Mouse (Mus musculus) ES-Bruce4 (cell line): ENCODE data around the gene Pde4d. TPM values are rescaled to one million over a fixed set of nuclear protein-coding genes. Genes with fewer than 3 reads are reported as not detected.
A peak's percentile ranks its signal among the peaks of the same experiment; 100 is the strongest.

Experiments used
- H3K27ac ChIP-seq: 2 replicates; pipeline ENCODE4 v1.5.1; 2012; ENCODE audit warnings: low read length, inconsistent platforms; ENCODE audit not compliant: insufficient read depth
- H3K27me3 ChIP-seq: 2 replicates; pipeline ENCODE4 v1.6.1; 2012; ENCODE audit warnings: mild to moderate bottlenecking, low read length, inconsistent platforms; ENCODE audit not compliant: control insufficient read depth, poor library complexity, insufficient read depth, severe bottlenecking
- H3K36me3 ChIP-seq: 2 replicates; pipeline ENCODE4 v1.6.1; 2012; ENCODE audit warnings: inconsistent platforms, mild to moderate bottlenecking, low read length, moderate library complexity; ENCODE audit not compliant: control insufficient read depth, poor library complexity, insufficient read depth, severe bottlenecking
- H3K4me1 ChIP-seq: one replicate; pipeline ENCODE4 v1.8.1; 2011; ENCODE audit warnings: low read length; ENCODE audit not compliant: control insufficient read depth, insufficient read depth
- H3K4me3 ChIP-seq: 2 replicates; pipeline ENCODE4 v1.5.1; 2011; ENCODE audit warnings: low read depth, mild to moderate bottlenecking, low read length
- H3K9ac ChIP-seq: 2 replicates; pipeline ENCODE4 v1.6.1; 2012; ENCODE audit warnings: low read depth, mild to moderate bottlenecking, inconsistent platforms; ENCODE audit not compliant: poor library complexity, severe bottlenecking
- H3K9me3 ChIP-seq: replicated peaks from 2 replicates; pipeline ENCODE4 v1.6.1; 2012; ENCODE audit warnings: mild to moderate bottlenecking, low read length, inconsistent platforms; ENCODE audit not compliant: control insufficient read depth, poor library complexity, insufficient read depth, severe bottlenecking
- CTCF ChIP-seq: IDR thresholded peaks from one replicate; pipeline ENCODE4 v1.8.1; 2011; ENCODE audit warnings: low read depth, low read length
- EP300 ChIP-seq: IDR thresholded peaks from 2 replicates; pipeline ENCODE4 v1.6.1; 2011; ENCODE audit warnings: low read depth, low read length; ENCODE audit not compliant: insufficient read depth
- POLR2A ChIP-seq: IDR thresholded peaks from one replicate; pipeline ENCODE4 v1.8.1; 2011; ENCODE audit warnings: low read length; ENCODE audit not compliant: insufficient read depth
- polyA plus RNA-seq: library from polyadenylated mRNA; stranded (reverse); fragments of >200 nt; gene quantifications from 2 replicates; pipeline ENCODE4 v1.2.4, GENCODE M21; 2011; ENCODE audit warnings: low read depth; ENCODE audit not compliant: missing spikeins, insufficient read depth, insufficient read length

The Pde4d gene
- polyA plus RNA-seq, 1 experiment: 5.0 TPM

DNA sequence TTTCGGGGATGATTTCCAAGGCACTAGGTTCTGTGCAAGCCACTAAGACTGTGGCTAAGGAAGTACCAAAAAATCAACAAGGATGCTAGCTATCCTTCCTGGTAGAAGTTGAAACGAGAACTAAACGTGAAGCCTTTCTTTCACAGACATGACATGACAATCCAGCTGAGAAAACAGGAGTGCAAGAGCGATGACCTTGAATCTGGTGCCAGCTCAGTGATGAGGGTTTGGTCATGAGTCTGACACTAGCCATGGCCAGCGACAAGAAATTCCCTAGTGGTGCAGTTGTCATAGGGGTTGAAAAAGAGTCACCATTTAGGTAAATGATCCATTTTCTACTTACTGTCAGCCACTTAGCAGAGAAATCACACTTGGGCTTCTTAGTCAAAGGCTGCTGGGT lies 1466.2 kb downstream of the Pde4d start:
- Histone ChIP-seq H3K9ac (no peak overlapping the region), H3K4me1 (peaks cover 2% of the 10 kb centered on the region), H3K36me3 (no peaks in the 10 kb centered on the region), H3K27me3 (no peaks in the 10 kb centered on the region), H3K4me3 (no peak overlapping the region), H3K27ac (no peak overlapping the region), H3K9me3 (no peaks in the 10 kb centered on the region)
- TF ChIP-seq EP300: no peak
- TF ChIP-seq CTCF: no peak
- no peak for TF ChIP-seq POLR2A

DNA sequence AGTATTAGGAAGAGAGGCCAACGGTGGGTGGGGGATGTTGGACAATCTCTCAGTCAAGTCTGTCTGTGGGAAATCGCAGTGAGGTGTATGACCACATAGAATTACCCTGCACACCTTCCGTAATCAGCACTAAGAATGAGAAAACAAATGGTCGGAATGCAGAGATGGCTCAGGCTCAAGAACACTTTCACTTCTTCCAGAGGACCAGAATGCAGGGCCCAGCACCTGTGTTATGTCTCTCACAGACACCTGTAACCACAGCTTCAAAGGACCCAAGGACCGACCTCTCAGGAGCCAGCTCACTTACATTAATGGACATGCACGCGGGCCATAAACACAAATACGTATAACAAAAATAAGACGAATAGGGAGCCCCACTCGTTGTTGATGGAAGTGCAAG lies 1467.8 kb downstream of the Pde4d start:
- H3K4me1 ChIP-seq: peaks cover 2% of the 10 kb centered on the region
- H3K4me3 ChIP-seq: no peak overlapping the region
- H3K9ac ChIP-seq: no peak overlapping the region
- no peak for TF ChIP-seq EP300
- no peak for TF ChIP-seq CTCF
- no peak for TF ChIP-seq POLR2A
- H3K36me3 ChIP-seq: no peaks in the 10 kb centered on the region
- H3K9me3 ChIP-seq: no peaks in the 10 kb centered on the region
- no peak overlapping the region for H3K27ac ChIP-seq
- no peaks in the 10 kb centered on the region for H3K27me3 ChIP-seq

DNA sequence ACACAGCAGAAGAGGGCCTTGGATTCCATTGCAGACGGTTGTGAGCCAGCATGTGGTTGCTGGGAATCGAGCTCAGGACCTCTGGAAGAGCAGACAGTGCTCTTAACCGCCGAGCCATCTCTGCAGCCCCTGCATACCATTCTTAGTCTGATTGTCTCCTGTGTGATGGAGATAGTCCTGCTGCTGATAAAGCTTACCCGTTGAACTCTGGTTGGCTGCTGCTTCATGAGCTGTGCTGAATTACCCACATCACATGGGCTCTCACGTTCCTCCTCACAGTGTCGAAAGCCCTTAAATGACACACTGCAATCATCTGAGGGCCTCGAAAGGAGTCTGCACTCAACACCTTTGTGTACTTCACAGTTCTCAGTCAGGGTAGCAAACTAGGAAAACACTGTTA lies 1468.9 kb downstream of the Pde4d start:
- TF ChIP-seq EP300 (0 out of 2 replicates have a peak, but pooled peaks have one; percentile 54), POLR2A (no peak), CTCF (no peak)

GRCm38 (mm10) chr13:109920256-109920655 lies 1470.5 kb downstream of the Pde4d start:
- H3K9ac ChIP-seq: no peak overlapping the region
- no peaks in the 10 kb centered on the region for H3K4me1 ChIP-seq
- H3K9me3 ChIP-seq: no peaks in the 10 kb centered on the region
- TF ChIP-seq POLR2A (no peak), CTCF (no peak), EP300 (no peak)
- H3K4me3 ChIP-seq: no peak overlapping the region
- H3K36me3 ChIP-seq: no peaks in the 10 kb centered on the region
- H3K27ac ChIP-seq: no peak overlapping the region
- H3K27me3 ChIP-seq: no peaks in the 10 kb centered on the region

More for the DNA sequence above, 1468.9 kb downstream of the Pde4d start:
- Histone ChIP-seq H3K27ac (no peak overlapping the region), H3K9me3 (no peaks in the 10 kb centered on the region), H3K9ac (no peak overlapping the region), H3K27me3 (no peaks in the 10 kb centered on the region), H3K4me1 (peaks cover 2% of the 10 kb centered on the region), H3K4me3 (no peak overlapping the region), H3K36me3 (no peaks in the 10 kb centered on the region)

DNA sequence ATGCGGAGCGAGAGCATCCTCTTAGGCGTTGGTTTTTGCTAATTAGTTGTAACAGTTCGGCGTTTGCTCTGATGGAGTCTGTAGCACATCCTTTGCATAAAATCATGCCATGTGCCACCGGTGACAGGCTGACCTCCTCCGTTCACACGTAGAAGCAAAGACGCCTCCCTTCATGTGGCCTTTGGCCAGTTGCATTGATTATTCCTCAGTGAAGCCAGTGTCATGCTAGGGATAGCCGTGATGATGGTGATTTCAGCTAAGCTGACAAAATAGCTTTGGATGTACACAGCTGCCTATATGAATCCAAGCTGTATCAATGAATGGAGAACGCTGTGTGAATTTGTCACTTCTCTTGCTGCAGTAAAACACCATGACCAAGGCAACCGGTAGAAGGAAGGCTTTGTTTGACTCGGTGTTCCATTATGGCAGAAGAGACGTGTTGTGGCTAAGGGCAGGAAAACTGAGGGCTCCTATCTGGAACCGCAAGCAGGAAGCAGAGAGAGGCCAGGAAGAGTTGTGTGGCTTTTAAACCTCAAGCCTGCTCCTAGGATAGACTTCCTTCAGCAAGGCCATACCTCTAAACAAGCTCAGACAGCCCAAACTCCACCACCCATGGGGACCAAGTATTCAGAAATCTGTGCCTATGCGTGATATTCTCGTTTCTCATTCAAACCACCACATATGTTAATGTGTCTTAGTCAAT lies 1471.7 kb downstream of the Pde4d start:
- Histone ChIP-seq H3K27ac (no peak overlapping the region), H3K36me3 (no peaks in the 10 kb centered on the region), H3K4me3 (no peak overlapping the region), H3K27me3 (no peaks in the 10 kb centered on the region), H3K9ac (no peak overlapping the region), H3K4me1 (no peaks in the 10 kb centered on the region), H3K9me3 (no peaks in the 10 kb centered on the region)
- no peak for TF ChIP-seq CTCF
- TF ChIP-seq EP300: no peak
- TF ChIP-seq POLR2A: no peak

DNA sequence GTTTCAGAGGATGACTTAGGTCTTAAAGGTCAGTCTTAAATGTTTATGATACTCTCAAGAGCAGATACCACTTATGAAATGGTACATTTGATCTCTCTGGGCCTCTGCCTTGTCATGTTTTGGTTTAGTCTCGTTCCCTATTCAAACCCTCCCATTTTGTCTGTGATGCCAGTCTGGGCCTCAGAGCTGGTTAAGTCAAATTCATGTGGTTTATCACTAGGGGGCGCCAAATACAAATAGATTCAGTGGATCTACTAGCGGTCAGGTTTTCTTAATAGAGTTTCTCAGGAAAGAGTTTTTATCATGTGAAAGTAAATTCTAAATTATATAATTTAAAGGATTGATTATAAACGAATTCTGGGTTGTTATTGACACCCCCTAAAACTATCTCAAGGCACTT lies 1472.5 kb downstream of the Pde4d start:
- Histone ChIP-seq H3K9me3 (no peaks in the 10 kb centered on the region), H3K4me3 (no peak overlapping the region), H3K9ac (no peak overlapping the region), H3K4me1 (no peaks in the 10 kb centered on the region), H3K36me3 (no peaks in the 10 kb centered on the region), H3K27ac (no peak overlapping the region), H3K27me3 (no peaks in the 10 kb centered on the region)
- TF ChIP-seq EP300: no peak
- no peak for TF ChIP-seq POLR2A
